Mouse (Mus musculus): Measurements from ENCODE around the gene Pex11b.

GRCm38 (mm10) chr3:96692506-96692905, 57.3 kb downstream of the Pex11b start:
- TF ChIP-seq CTCF (conservative IDR thresholded peaks at IDR 0.05; ENCODE audit: insufficient read depth, insufficient read length, low read depth, low read length) (0 out of 2 replicates have a peak, but pooled peaks have one; percentile 13), POLR2A (IDR thresholded peaks at IDR 0.05; ENCODE audit: low read depth, low read length) (no peak)

All from kidney, adult 2 months (tissue).